Mouse (Mus musculus) spleen, postnatal 14 days (tissue): ENCODE data around the gene Zkscan2.

Experiments used
- DNase-seq, 2 experiments: peaks; one replicate each; pipeline ENCODE4 v3.0.0; 2021 to 2022; ENCODE audit warnings: low spot score in 2 of 2

Gene Zkscan2

DNA sequence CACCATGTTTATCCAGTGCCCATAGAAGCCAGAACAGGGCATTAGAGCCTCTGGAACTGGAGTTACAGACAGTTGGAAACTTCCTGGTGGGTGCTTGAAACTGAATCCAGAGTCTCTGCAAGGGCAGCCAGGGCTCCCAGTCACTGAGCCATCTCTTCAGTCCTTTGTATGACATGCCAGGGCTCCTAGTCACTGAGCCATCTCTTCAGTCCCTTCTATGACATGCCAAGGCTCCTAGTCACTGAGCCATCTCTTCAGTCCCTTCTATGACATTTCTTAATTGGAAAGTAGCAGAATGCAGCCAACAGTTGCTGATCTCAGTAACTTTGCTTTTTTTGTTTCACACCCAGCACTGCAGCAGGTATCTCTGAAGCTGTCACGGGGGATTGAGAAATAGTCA lies 58.2 kb downstream of the Zkscan2 start:
- no peak for DNase-seq

GRCm38 (mm10) chr7:123431206-123431605 lies 69.0 kb downstream of the Zkscan2 start:
- no peak for DNase-seq

- DNase-seq, result no peak
Observed at GRCm38 (mm10) chr7:123430411-123430705, 69.9 kb downstream of the Zkscan2 start.

DNA sequence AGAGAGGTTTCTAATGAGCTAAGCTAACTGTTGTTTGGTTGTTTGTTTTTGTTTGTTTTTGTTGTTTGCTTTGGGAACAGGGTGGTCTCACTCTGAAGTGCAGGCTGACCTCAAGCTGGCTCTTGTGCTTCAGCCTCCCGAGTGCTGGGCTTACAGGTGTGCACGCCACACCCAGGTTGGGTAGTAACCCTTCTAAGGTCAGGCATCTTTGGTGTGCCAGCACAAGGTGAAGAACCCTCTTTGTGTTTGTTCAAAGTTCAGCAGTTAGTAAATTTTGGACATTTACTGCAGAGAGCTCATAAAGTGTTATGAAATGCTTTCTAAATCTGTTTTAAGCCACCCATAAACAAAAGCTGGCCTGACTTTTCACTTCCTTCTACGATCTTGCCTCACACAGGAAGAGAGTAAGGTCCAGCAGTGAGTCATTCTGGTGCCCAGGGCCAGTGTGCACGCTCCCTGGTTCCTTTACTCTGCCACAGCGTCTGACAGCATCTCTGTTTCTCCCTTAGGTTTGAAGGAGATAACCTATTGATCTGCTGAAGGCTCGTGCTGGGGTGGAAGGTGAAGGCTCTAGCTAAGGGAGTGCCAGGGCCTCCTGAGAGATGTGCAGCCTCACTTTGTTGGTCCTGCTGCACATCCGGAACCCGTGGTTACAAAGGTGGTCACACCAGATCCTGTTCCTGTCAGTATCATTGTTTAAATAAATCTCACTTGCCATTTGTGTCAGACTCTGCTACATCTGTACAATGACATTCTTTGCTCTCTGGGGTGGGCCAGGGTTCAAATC lies 70.4 kb downstream of the Zkscan2 start:
- DNase-seq, result no peak
